Mouse (Mus musculus) neural tube, embryonic 10.5 days (tissue): Measurements from ENCODE around the gene Alox12b.

Source experiments
- DNase-seq: peaks from one replicate; pipeline ENCODE4 v3.0.0-alpha.2; 2017; ENCODE audit warnings: low spot score; ENCODE audit errors: extremely low spot score

Gene Alox12b

DNA sequence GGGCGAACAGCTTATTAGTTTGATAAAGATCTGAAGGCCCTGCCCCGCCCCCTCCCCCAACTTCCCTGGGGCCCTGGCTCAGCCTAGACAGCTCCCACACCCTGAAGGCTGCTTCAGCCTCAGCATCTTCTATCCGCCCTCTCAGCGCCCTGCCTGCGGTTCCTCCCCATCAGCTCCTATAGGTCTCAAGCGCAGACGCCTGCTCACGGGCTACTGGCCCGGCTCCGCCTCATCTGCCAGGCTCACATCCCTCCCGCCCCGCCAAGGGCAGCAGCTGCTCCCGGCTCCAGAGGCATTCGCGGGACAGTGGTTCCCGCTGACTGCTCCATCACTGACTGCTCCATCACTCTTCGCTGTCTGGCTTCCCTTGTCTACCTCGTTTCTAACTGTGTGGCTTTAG lies at the start of gene Alox12b:
TSS of gene Alox12b (plus strand) at position 190 of the 400 bp plus-strand sequence.
- peak; percentile 45 for DNase-seq

DNA sequence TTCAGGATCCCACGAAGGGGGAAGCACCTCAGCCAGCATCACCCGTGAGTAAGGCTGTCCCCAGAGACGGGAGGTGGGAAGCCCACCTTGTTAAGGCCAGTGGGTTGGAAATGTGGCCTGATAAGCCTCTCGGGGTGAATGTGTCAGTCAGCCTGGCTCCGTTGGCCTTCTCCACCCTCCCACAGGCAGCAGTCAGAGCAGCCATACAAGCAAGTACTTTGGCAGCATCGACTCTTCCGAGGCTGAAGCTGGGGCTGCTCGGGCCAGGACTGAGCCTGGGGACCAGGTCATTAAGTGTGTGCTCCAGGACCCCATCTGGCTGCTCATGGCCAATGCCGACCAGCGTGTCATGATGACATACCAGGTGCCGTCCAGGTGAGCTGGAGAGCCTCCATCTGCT lies 49.1 kb upstream of the Alox12b start:
- DNase-seq, result no peak

DNA sequence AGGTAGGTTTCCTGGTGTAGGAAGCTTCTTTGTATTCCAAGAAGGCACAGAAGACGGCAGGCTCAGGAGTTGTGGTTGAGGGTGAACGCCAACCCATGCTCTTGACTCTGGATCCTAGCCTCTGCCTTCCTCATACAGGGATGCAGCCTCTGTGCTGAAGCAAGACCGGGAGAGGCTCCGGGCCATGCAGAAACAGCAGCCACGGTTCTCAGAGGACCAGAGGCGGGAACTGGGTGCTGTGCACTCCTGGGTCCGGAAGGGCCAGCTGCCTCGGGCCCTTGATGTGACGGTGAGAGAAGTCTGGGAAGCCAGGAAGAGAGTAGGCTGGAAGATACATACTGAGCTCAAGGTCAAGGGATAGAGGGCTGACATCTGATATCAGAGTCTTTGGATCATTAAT lies 48.6 kb upstream of the Alox12b start:
- DNase-seq, result no peak

DNA sequence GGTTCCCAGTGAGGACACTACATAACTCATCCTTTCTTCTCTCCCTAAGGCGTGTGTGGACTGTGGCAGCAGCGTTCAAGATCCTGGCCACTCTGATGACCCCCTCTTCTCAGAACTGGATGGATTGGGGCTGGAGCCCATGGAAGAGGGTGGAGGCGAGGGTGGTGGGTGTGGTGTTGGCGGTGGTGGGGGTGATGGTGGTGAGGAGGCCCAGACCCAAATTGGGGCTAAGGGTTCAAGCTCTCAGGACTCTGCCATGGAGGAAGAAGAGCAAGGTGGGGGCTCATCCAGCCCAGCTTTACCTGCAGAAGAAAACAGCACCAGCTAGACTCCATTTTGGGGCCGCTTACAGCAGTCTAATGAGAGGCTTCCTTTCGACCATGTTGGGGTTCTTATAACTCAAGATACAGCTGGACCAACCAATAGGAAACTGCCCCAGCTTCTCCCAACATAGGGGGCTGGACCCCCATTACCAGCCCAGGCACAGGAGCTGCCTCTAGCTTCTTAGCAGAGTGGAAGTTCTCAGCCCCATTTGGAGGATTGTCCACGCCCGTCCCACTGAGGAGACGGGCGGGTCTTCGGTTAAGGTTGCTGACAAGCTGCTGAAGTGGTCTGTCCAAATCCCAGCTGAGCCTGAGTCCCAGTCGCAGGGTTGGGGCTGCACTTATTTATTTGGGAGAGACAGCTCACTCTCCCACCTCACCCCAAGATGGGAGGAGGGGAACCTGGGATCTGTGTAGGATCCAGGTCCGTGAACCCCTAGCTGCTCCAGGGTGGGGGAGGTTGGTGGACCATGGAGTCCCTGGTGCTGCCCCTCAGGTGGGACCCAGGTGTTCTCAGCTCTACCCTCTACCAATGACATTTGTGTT lies 47.5 kb upstream of the Alox12b start:
- no peak for DNase-seq

DNA sequence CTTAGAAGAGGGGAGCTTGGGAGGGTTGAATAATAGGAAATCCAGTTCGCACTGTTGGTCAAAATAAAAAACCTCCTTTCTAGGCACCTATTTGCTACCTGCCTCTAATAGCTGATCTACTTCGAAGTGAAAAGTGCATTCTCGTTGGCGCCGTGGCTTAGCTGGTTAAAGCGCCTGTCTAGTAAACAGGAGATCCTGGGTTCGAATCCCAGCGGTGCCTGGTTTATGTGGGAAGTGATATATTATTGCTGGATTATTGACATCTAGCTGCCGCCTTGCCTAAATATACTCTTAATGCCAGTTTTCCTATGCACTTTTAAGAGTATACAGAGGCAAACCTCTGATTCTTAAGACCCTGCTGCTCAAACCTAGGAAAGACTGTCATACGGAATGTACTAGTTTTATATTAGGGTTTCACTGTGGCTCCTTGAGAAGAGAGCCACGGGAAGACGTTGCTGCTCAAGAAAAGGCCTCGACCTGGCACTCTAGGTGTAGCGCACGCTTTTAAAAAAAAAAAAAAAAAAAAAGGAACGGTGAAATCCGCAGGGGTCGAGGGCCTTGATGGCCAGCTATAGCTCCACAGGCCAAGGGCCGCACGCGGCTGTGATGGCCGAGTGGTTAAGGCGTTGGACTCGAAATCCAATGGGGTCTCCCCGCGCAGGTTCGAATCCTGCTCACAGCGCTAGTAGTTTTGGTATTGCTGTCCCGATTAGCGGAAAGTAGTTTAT lies 46.3 kb upstream of the Alox12b start:
- peak; percentile 99 for DNase-seq

DNA sequence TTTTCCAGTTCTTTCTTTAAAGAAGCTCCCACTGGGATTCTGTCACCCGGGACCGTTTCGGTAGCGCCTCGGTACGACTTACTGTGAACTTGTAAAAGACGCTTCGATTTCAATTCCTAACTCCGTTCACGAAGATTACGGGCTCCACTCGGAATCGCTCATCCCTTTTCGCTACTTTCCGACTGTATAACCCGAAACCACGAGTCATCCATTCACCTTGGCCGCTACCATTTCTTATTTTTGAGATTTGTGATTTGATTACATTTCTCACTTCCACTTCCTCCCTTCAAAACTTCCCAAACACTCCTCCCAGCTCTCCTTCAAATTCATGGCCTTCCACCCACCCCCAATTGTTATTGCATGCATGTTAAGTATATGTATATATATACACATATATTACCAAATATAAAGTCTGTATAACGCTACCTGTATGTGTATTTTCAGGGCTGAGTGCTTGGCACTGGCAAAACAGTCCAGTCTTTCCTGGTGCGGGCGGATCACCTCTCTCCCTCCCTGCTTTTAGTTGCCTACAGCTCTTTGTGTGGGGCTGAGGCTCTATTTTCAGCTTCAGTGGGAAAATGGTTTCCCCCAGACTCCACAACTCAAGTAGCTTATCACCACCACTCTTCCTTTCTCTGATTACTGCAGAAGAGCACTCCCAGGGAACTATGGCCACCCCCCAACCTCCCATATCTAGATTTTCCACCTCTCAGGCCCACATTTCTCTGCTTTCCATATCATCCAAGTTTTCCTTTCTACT lies 45.6 kb upstream of the Alox12b start:
- peak; percentile 41 for DNase-seq

DNA sequence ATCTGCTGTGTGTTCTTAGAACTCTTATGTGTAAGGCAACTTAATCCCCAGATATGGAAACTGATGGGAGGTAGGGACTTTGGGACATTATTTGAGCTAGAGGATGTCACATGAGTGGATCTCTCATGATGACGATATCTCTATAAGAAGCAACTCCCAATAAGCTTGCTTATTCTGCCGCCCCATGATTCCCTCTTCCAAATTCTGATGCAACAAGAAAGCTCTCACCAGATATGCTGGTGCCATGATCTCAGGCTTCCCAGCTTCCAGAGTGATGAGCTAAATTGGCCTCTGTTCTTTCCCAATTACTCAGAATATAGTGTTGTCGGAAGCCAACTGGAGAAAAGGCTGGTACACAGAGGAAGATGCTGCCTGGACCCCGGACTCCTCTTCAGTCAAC lies 44.9 kb upstream of the Alox12b start:
- DNase-seq, result no peak

DNA sequence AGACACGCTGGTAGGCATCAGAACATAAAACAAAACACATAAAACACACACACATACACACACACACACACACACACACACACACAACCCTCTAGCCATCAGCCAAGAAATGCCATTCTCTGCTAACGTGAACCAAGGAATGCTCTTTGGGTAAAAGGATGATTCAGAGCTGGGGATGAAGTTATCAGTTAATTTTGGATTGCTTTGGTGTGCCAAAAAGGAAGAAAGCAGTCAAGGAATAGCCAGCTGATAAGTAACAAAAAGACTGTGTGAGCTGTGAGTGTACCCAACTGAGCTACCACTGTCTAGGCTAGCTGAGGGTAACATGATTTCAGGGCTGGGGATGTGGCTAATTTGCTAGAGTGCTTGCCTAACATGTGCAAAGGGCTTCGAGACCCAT lies 42.8 kb upstream of the Alox12b start:
- DNase-seq, result no peak

DNA sequence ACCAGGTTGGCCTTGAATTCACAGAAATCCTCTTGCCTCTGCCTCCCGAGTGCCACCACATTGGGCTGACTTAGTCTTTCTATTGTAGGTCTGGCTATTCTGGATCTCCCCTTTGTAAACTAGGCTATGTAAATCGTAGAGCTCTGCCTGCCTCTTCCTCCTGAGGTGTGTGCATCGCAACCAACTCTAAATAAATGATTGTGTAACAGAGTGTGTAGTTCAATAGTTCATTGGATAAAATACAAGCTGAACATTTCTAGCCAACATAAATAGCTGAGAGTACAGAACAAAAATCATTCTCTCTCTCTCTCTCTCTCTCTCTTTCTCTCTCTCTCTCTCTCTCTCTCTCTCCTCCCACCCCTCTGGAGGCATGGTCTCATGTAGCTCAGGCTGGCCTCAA lies 42.2 kb upstream of the Alox12b start:
- no peak for DNase-seq

DNA sequence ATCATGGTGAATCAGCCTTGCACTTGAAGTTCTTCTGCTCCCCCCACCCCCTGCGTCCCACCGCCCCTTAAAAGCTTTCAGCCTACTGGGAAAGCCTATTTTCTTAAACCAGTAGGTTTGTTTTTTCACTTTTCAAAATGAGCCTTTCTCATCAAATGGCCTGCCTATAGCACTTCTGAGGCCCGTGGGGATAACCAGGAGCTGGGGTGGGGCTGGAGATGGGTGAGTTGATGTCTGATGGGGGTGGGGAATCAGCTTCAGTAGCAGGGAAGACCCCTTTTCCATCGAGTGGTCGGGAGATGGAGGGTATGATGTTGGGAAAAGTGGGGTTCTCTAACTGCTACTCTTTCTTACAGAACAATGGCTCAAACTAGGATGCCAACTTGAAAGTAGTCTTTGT lies 39.9 kb upstream of the Alox12b start:
- DNase-seq, result no peak

DNA sequence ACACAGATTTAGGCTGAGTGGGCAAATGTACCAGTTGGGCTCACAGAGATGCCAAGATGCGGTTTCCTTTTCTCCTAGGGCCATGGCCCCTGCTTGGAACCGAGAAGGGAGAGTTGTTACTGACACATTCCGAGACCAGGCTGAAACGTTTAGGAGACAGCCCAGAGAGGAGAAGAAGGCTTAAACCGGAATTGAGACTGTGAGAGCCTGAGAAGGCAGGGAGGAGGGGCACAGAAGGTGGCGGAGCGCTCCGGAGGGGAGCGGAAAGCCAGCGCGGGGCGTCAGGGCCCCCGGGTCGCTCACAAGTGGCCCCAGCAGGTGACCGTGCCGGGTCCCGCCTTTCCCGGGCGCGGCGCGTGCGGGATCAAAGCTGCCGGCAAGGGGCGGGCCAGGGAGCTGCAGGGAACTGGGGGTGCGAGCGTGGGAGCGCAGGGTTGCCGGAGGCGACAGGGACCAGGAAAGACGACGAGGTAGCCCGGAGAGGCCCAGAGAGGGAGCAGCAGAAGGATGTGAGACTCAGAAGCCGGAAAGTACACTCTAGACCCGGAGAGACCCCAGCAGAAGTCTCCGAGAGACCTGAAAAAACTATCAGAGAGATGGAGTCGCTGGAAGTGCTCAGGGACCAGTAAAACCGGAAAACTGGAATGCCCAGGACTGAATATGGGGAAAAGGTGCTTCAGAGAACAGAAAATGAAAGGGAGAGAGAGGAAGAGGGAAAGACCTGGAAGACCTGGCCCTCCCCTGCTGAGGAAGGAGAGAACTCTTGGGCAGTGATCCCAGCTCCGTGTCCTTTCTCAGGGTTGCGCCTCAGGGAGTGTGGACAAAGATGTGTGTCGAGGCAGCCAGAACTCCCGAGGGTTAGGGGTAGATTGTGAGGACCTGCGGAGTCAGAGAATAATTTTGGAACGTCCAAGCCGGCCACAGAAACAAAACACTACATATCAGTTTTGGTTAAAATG lies 38.8 kb upstream of the Alox12b start:
- DNase-seq, result peak; percentile 78

DNA sequence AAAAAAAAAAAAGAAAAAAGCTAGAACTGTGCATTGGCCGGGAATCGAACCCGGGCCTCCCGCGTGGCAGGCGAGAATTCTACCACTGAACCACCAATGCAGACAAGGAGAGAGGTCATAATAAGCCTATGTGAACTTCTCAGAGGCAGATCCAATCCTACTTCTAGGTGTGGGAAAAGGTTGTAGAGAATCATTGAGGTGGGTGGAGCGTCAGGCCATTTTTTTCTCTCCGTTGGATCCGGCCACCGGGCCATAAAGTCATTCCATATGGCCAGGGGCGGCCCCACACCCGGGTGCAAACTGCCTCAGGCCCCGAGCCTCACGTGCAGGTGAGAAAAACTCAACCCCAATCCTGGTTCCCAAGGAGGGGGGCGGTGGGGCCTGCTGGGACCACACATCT lies 38.0 kb upstream of the Alox12b start:
- peak; percentile 92 for DNase-seq

DNA sequence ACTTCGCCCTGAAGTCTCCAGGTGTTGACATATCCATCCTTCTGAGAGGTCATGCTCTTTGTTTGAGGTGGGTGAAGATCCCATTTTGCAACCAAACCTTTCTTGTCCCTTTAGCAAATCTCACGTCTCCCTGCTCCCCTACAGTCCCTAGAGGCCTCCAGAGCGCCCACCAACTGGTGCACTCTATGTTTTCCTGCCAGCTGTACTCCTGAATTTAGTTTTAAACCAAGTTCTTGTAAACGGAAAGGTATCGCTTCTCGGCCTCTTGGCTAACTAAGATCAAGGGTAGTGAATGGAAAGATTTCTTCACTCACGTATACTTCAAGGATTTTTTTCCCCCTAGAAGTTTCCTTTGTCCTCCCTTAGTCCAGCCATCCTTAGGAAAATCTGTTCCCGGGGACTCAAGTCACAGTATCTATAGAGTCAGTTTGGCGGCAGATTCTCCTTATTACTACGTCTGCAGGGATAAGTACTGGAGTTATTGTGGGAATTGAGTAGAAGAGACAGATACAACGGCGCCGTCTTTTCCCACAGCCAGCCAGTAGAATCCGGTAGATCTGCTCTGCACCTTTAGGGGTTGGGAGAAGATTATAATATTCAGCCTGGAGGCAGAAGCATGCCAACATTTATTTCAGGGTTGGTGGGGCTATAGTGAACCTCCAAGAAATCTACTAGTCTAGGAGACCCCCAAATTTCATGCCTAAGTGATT lies 37.2 kb upstream of the Alox12b start:
- no peak for DNase-seq

DNA sequence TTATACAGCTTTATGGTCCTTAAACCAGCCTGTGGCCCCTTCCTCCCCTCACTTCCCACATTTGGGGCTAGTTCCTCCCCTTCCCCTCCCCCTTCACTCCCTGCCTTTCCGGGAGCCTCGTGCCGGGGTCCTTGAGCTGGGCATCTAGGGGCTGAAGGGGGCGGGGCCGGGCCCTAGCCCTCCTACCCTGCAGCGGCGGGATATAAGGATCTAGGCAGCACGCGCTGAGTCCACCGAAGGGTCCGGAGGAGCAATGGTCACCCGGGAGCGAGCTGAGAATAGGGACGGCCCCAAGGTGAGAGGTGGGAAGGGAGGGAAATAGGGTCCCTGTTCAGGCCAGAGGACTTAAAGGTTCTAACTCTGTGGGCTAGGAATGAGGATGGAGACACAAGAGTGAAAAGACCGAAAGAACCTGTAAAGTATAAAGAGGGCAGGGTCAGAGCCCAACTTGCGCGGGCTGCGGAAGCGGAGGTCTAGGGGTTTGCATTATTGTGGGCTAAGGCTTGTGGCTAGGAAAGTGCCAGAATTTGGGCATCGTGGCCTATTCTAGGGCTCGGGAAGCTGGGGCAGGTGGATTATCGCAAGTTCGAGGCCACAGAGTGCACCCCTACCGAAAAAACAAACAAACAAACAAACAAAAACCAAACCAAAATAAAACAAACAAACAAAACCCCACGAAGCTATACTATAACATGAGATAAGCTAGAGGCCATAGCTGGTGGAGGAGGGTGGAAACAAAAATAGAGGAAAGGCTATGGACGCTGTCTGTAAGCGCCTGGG lies 36.4 kb upstream of the Alox12b start, which contains the start of gene Hes7:
TSS of gene Hes7 (plus strand) at position 184 of the 780 bp plus-strand sequence.
- DNase-seq, result peak; percentile 68

DNA sequence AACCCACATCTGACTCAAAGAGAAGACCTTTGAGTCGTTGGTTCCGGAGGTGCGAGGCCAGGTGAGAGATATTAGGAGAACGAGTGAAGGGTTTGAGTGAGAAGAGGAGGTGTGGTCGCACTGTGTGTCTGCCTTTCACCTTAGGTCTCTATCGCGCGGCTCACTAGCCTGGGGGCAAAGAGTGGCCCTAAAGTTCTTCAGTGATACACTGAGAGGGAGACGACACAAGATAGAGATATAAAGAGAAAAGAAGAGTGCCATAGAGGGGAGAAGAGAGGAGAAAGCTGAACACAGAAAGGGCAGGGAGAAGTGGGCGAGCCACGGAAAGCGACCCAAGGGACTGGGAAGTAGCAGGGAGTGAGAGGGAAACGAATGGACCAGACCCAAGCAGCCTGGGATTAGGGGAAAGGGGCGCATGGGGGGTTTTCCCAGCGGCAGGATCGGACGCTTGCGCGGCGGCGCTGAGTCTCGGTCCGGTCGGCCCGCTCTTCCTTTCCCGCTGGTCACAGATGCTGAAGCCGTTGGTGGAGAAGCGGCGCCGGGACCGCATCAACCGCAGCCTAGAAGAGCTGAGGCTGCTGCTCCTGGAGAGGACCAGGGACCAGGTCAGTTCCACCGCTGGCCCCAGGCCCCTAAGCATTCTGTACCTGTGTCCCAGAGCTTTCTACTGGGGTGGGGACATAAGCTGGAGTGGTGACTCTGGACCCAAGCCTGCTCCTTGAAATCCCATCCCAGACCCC lies 35.6 kb upstream of the Alox12b start:
- DNase-seq, result peak; percentile 67

DNA sequence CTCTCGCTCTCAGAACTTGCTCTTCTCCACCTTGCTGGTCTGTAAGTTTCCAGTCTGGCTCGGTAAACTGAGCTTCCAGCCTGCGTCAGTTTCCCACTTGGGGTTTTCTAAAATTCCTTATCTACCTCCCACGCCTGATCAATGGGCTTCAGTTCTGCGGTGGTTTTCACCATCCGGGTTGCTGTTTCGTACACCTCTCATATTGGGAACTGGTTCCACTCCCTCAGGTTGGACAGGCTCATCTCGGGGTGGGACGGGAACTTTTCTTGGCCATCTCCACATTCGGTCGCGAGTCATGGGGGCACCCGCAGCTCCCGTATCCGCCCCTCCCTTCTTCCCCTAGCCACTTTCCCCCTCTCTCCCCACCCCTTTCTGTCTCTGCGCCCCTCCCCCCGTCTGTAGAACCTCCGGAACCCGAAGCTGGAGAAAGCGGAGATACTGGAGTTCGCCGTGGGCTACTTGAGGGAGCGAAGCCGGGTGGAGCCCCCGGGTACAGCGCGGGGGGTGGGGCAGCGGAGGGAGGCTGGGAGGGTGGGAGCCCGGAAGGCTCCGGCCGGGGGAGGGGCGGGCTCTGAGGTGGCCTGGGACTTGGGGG lies 35.0 kb upstream of the Alox12b start:
- peak; percentile 71 for DNase-seq

DNA sequence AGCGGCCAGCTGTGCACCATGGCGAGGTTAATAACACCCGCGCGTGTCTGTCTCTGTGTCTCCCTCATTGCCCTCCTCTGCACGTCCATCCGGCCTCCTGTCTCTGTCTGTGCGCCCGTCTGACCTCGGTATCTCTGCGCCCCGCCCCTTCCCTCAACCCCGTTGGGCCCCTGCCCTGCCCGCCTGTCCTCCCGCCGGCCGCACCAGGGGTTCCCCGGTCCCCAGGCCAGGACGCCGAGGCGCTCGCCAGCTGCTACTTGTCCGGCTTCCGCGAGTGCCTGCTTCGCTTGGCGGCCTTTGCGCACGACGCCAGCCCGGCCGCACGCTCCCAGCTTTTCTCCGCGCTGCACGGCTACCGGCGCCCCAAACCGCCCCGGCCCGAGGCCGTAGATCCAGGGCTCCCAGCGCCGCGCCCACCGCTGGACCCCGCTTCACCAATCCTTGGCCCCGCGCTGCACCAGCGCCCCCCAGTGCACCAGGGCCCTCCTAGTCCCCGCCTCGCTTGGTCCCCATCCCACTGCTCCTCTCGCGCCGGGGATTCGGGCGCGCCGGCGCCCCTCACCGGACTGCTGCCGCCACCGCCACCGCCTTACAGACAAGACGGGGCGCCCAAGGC lies 34.3 kb upstream of the Alox12b start, which contains the start of gene 9130213A22Rik:
TSS of gene 9130213A22Rik (minus strand) at position 254 of the 616 bp plus-strand sequence.
- DNase-seq, result peak; percentile 91
